ENCODE assay signal across 8 mouse cellular contexts in the genomic region with DNA sequence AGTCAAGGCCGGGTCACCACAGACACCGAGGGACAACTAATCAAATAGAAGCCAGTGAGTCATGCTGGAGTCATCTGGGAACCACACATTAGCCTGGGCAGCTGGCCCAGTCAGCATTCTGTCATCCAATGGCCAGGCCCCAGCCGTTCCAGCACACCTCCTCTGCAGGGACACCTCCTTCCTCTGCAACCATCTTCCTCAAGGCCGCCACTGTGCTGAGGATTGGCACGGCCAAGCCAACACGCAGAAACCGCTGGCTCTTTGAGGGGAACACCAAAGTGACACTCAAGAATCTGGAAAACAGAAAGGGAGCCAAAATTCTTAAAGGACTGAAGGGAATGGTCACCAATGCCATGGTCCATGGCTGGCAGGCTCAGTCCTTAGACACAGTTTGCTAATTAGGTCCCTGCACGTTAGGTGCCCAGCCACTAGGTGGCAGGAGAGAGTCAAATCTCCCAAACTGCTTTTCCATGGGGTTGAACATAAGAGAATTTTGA. TPM values are rescaled to one million over a fixed set of nuclear protein-coding genes. Genes with fewer than 3 reads are reported as not detected.
A peak's percentile ranks its signal among the peaks of the same experiment; 100 is the strongest.
DNase-seq lines count a peak whose midpoint lies in the region; ATAC-seq and TF ChIP-seq lines count a peak whose summit lies in the region.
"Had no signal": no experiment of that assay in that cellular context is flagged by ENCODE, and none has a peak within 500 bp of the region (broad histone marks: within the 10 kb centered on the region; RNA-seq: fewer than 3 reads in every experiment).

No protein-coding gene starts in this region.

- H3K27me3 ChIP-seq in heart, postnatal 0 days (ENCODE audit: control insufficient read depth, insufficient read depth, low read length) = no peaks in the 10 kb centered on the region
- H3K27me3 ChIP-seq in lung, embryonic 16.5 days (ENCODE audit: control insufficient read depth, insufficient read depth, low read depth, low read length) = no peaks in the 10 kb centered on the region

- peaks cover 4% of the 10 kb centered on the region; the same call in 1 of the 2 replicates for H3K4me1 ChIP-seq in heart, postnatal 0 days (ENCODE audit: control insufficient read depth, insufficient read depth)
- no peaks in the 10 kb centered on the region; the same call in 1 of the 2 replicates for H3K4me1 ChIP-seq in lung, embryonic 16.5 days (replicated peaks; ENCODE audit: control insufficient read depth, insufficient read depth, low read length)

- peak; percentile 87 for TF ChIP-seq CTCF in heart, postnatal 0 days (IDR thresholded peaks at IDR 0.05; ENCODE audit: low read depth)

- H3K9ac ChIP-seq in heart, postnatal 0 days (replicated peaks; ENCODE audit: low read depth, low read length) = no peak overlapping the region
- H3K9ac ChIP-seq in lung, embryonic 16.5 days (ENCODE audit: low read length) = no peak overlapping the region

- peak; percentile 99 for ATAC-seq in heart, postnatal 0 days (ENCODE audit: insufficient read depth, low read depth)
- peak; percentile 86 for ATAC-seq in lung, embryonic 16.5 days (ENCODE audit: low read depth)

- peak; percentile 12 for DNase-seq in ES-CJ7 (ENCODE audit: low read depth, low spot score)
- peak; percentile 76 to 80 for DNase-seq in adrenal gland, adult 18-20 months (ENCODE audit: low spot score in 2 of 2)
- DNase-seq in embryo, embryonic 11.5 days (ENCODE audit: low read depth, low spot score) = peak; percentile 27
- DNase-seq in heart, postnatal 0 days (ENCODE audit: low spot score) = peak; percentile 95
- DNase-seq in large intestine, adult 2 months (ENCODE audit: low read depth, low spot score) = peak; percentile 48
- DNase-seq in right cerebral cortex, postnatal 36 days (ENCODE audit: low spot score in 2 of 2) = peak; percentile 16 to 29

- no peak for TF ChIP-seq EP300 in heart, postnatal 0 days (IDR thresholded peaks at IDR 0.05; ENCODE audit: low read depth)

- no peaks in the 10 kb centered on the region for H3K9me3 ChIP-seq in heart, postnatal 0 days (replicated peaks; ENCODE audit: control insufficient read depth, low read length)
- no peaks in the 10 kb centered on the region for H3K9me3 ChIP-seq in lung, embryonic 16.5 days (ENCODE audit: control insufficient read depth, low read length)

- peak overlapping the region; percentile 86 for H3K27ac ChIP-seq in heart, postnatal 0 days (ENCODE audit: low read depth)
- no peak overlapping the region for H3K27ac ChIP-seq in lung, embryonic 16.5 days (ENCODE audit: low read length)
- H3K27ac ChIP-seq: macrophage had no signal

- H3K4me3 ChIP-seq in heart, postnatal 0 days (ENCODE audit: low read depth, low read length) = 0 out of 2 replicates have a peak overlapping the region, but pooled peaks have one; percentile 4
- no peak overlapping the region for H3K4me3 ChIP-seq in lung, embryonic 16.5 days (ENCODE audit: low read length)

- H3K36me3 ChIP-seq in heart, postnatal 0 days (replicated peaks; ENCODE audit: control insufficient read depth, insufficient read depth, low read length) = no peaks in the 10 kb centered on the region
- no peaks in the 10 kb centered on the region for H3K36me3 ChIP-seq in lung, embryonic 16.5 days (ENCODE audit: control insufficient read depth, insufficient read depth, low read length)

- H3K4me2 ChIP-seq in heart, postnatal 0 days (ENCODE audit: low read depth, low read length) = peak overlapping the region; percentile 37
- no peak overlapping the region for H3K4me2 ChIP-seq in lung, embryonic 16.5 days (ENCODE audit: low read depth, low read length)

- WGBS in heart, postnatal 0 days = 13% methylated on average over 8 of the region's 8 CpGs
- WGBS in large intestine, adult 2 months = 25% methylated on average over 8 of the region's 8 CpGs
- 30% methylated on average over 8 of the region's 8 CpGs for WGBS in lung, embryonic 16.5 days

RNA-seq across cellular contexts. Expression of gene Usp43, which starts 24.8 kb away (rescaled TPM):
- 1 to 10 TPM in 1 of 2 experiments, under 1 TPM in 1; 0.56 to 1.2 TPM for total RNA-seq in adrenal gland, adult 18-20 months (2021)
- total RNA-seq in heart, postnatal 0 days (2014; rRNA removed; ENCODE audit: low replicate concordance) = 2.9 and 3.9 TPM in 2 replicates
- polyA plus RNA-seq in heart, postnatal 0 days (2015; fragmentation: Nextera tagmentation; extraction: Ambion mirVana) = 0.55 and 0.66 TPM in 2 replicates
- polyA plus RNA-seq in large intestine, adult 2 months (2012; rRNA removed) = 12.9 and 19.4 TPM in 2 replicates
- 3.1 and 3.7 TPM in 2 replicates for polyA plus RNA-seq in lung, embryonic 16.5 days (2015; fragmentation: Nextera tagmentation; extraction: Ambion mirVana)
- polyA plus RNA-seq: macrophage had no signal

Comparison
In these comparisons a context has a peak if more than half of its experiments do, and no peak if none do; other contexts are left out.
1. DNase-seq: peak in every context shown above with its lines; median percentile 95 in heart, postnatal 0 days; 78 in adrenal gland, adult 18-20 months; 48 in large intestine, adult 2 months; 27 in embryo, embryonic 11.5 days; 22 in right cerebral cortex, postnatal 36 days; 12 in ES-CJ7.